ENCODE assay signal across 26 mouse cellular contexts in genomic region chrX:162931467-162931866, GRCm38 (mm10). TPM values are rescaled to one million over a fixed set of nuclear protein-coding genes. Genes with fewer than 3 reads are reported as not detected.
DNase-seq lines count a peak whose midpoint lies in the region; ATAC-seq and TF ChIP-seq lines count a peak whose summit lies in the region.
"Had no signal": no experiment of that assay in that cellular context is flagged by ENCODE, and none has a peak within 500 bp of the region (broad histone marks: within the 10 kb centered on the region; RNA-seq: fewer than 3 reads in every experiment).

No protein-coding gene starts in this region.

- H3K9ac ChIP-seq in liver, adult 2 months (ENCODE audit: low read depth, low read length), result no peak overlapping the region
- no peak overlapping the region for H3K9ac ChIP-seq in liver, postnatal 0 days (replicated peaks)
- H3K9ac ChIP-seq in liver, embryonic 12.5 days, result no peak overlapping the region
- H3K9ac ChIP-seq: embryonic facial prominence, embryonic 13.5 days; embryonic facial prominence, embryonic 15.5 days; forebrain, embryonic 12.5 days had no signal

- no peak overlapping the region for H3K27ac ChIP-seq in liver, adult 2 months (replicated peaks; ENCODE audit: insufficient read depth, low read depth, low read length)
- peak overlapping the region; percentile 67 for H3K27ac ChIP-seq in liver, postnatal 0 days (ENCODE audit: low read depth)
- no peak overlapping the region for H3K27ac ChIP-seq in liver, embryonic 12.5 days
- H3K27ac ChIP-seq: embryonic facial prominence, embryonic 13.5 days; embryonic facial prominence, embryonic 15.5 days; forebrain, embryonic 10.5 days; forebrain, embryonic 12.5 days had no signal

- H3K9me3 ChIP-seq in liver, postnatal 0 days (ENCODE audit: low read length), result no peaks in the 10 kb centered on the region
- H3K9me3 ChIP-seq in liver, embryonic 12.5 days (replicated peaks), result no peaks in the 10 kb centered on the region
- H3K9me3 ChIP-seq: embryonic facial prominence, embryonic 13.5 days; embryonic facial prominence, embryonic 15.5 days; forebrain, embryonic 10.5 days; forebrain, embryonic 12.5 days had no signal

- WGBS in liver, adult 2 months, result 20% methylated on average over 2 of the region's 2 CpGs
- WGBS in liver, postnatal 0 days (ENCODE audit: insufficient replicate concordance), result 63% methylated on average over 2 of the region's 2 CpGs
- WGBS in liver, embryonic 12.5 days (ENCODE audit: insufficient replicate concordance), result 79% methylated on average over 2 of the region's 2 CpGs

- TF ChIP-seq EP300 in liver, postnatal 0 days (IDR thresholded peaks at IDR 0.05; ENCODE audit: low read depth), result peak; percentile 43; the same call in 1 of the 2 replicates

- peaks cover 2% of the 10 kb centered on the region for H3K36me3 ChIP-seq in liver, adult 2 months (ENCODE audit: control insufficient read depth, insufficient read depth, low read length)
- H3K36me3 ChIP-seq in liver, postnatal 0 days (replicated peaks; ENCODE audit: insufficient read depth, low read length), result peaks cover 5% of the 10 kb centered on the region; the same call in 1 of the 2 replicates
- H3K36me3 ChIP-seq in liver, embryonic 12.5 days, result peaks cover 9% of the 10 kb centered on the region

- TF ChIP-seq CTCF in liver, adult 2 months (IDR thresholded peaks at IDR 0.05; ENCODE audit: low read depth, low read length), result no peak
- TF ChIP-seq CTCF in liver, postnatal 0 days (IDR thresholded peaks at IDR 0.05; ENCODE audit: low read depth), result no peak

- H3K79me2 ChIP-seq in liver, adult 2 months (ENCODE audit: control insufficient read depth, insufficient read depth, low read length), result no peaks in the 10 kb centered on the region

- no peaks in the 10 kb centered on the region; the same call in 1 of the 2 replicates for H3K4me1 ChIP-seq in liver, adult 2 months (ENCODE audit: control insufficient read depth, insufficient read depth, low read length)
- H3K4me1 ChIP-seq in liver, postnatal 0 days (ENCODE audit: insufficient read depth), result no peaks in the 10 kb centered on the region
- H3K4me1 ChIP-seq in liver, embryonic 12.5 days, result no peaks in the 10 kb centered on the region
- H3K4me1 ChIP-seq: embryonic facial prominence, embryonic 13.5 days; embryonic facial prominence, embryonic 15.5 days; forebrain, embryonic 10.5 days; forebrain, embryonic 12.5 days had no signal

- no peak overlapping the region for H3K4me3 ChIP-seq in liver, adult 2 months (ENCODE audit: insufficient read depth, low read depth, low read length)
- no peak overlapping the region for H3K4me3 ChIP-seq in liver, postnatal 0 days (ENCODE audit: low read depth, low read length)
- H3K4me3 ChIP-seq in liver, embryonic 12.5 days, result no peak overlapping the region
- H3K4me3 ChIP-seq: embryonic facial prominence, embryonic 13.5 days; embryonic facial prominence, embryonic 15.5 days; erythroblast, embryonic 14.5 days; forebrain, embryonic 10.5 days; forebrain, embryonic 12.5 days had no signal

- no peak for TF ChIP-seq POLR2A in liver, adult 2 months (IDR thresholded peaks at IDR 0.05; ENCODE audit: extremely low read depth, insufficient read depth, low read length)

- no peak overlapping the region for H3K4me2 ChIP-seq in liver, postnatal 0 days (ENCODE audit: low read depth, low read length)
- H3K4me2 ChIP-seq in liver, embryonic 12.5 days, result no peak overlapping the region
- H3K4me2 ChIP-seq: embryonic facial prominence, embryonic 13.5 days; embryonic facial prominence, embryonic 15.5 days; forebrain, embryonic 12.5 days had no signal

- peak; percentile 17 for DNase-seq in liver, adult 2 months (ENCODE audit: extremely low read depth, low read depth, low spot score)
- DNase-seq in liver, result no peak
- DNase-seq in liver, postnatal 0 days, result no peak
- DNase-seq: adrenal gland, adult 2 months; adrenal gland, postnatal 10 days; adrenal gland, postnatal 25 days; cerebellum, adult 11 months; cerebellum, adult 18-20 months; cerebellum, adult 8-10 months; cerebellum, adult 9-11 months; cerebellum, postnatal 14 days; cerebellum, postnatal 36 days; embryo, embryonic 11 days had no signal

- ATAC-seq in liver, postnatal 0 days, result peak; percentile 92
- ATAC-seq in liver, embryonic 12.5 days, result no peak
- ATAC-seq in monocyte, adult 5-6 weeks (replicated peaks; ENCODE audit: insufficient number of reproducible peaks, low FRiP score, low TSS enrichment, poor library complexity, severe bottlenecking), result no peak
- ATAC-seq: forebrain, embryonic 14.5 days; forebrain, embryonic 16.5 days had no signal

- no peaks in the 10 kb centered on the region for H3K27me3 ChIP-seq in liver, adult 2 months (ENCODE audit: control insufficient read depth, insufficient read depth, low read length)
- H3K27me3 ChIP-seq in liver, postnatal 0 days (ENCODE audit: insufficient read depth, low read length), result no peaks in the 10 kb centered on the region
- no peaks in the 10 kb centered on the region for H3K27me3 ChIP-seq in liver, embryonic 12.5 days (replicated peaks)
- H3K27me3 ChIP-seq: embryonic facial prominence, embryonic 13.5 days; embryonic facial prominence, embryonic 15.5 days; forebrain, embryonic 12.5 days had no signal

RNA-seq across cellular contexts. Expression of gene Ctps2, which starts 30.4 kb away (rescaled TPM):
- total RNA-seq in liver, adult 2 months (2014; rRNA removed), result 14.0 and 15.5 TPM in 2 replicates
- 3.8 and 4.2 TPM in 2 replicates for polyA plus RNA-seq in liver, adult 2 months (2012; rRNA removed)
- 49.5 and 54.8 TPM in 2 replicates for polyA plus RNA-seq in liver, postnatal 0 days (2015; fragmentation: Nextera tagmentation; extraction: Ambion mirVana)
- 47.0 and 54.7 TPM in 2 replicates for polyA plus RNA-seq in liver, embryonic 12.5 days (2016; fragmentation: Nextera tagmentation; extraction: Ambion mirVana)
- 94.2 to 133 TPM (median 113 TPM) in 3 replicates for total RNA-seq in monocyte, adult 5-6 weeks (2017)
- polyA plus RNA-seq: erythroblast, embryonic 14.5 days had no signal

RNA-seq across cellular contexts. Expression of gene S100g, which starts 32.9 kb away (rescaled TPM):
- 0.94 and 1.0 TPM in 2 replicates for total RNA-seq in liver, adult 2 months (2014; rRNA removed)
- not detected in 2 replicates for polyA plus RNA-seq in liver, adult 2 months (2012; rRNA removed)
- 10.9 and 12.5 TPM in 2 replicates for polyA plus RNA-seq in liver, postnatal 0 days (2015; fragmentation: Nextera tagmentation; extraction: Ambion mirVana)
- 2.3 and 2.8 TPM in 2 replicates for polyA plus RNA-seq in liver, embryonic 12.5 days (2016; fragmentation: Nextera tagmentation; extraction: Ambion mirVana)
- total RNA-seq in monocyte, adult 5-6 weeks (2017), result not detected in 3 replicates
- total RNA-seq: adrenal gland, adult 2 months; adrenal gland, postnatal 25 days; common myeloid progenitor, adult 5-6 weeks; MEL had no signal
- polyA plus RNA-seq: adrenal gland, adult 2 months; C2C12; embryonic facial prominence, embryonic 11.5 days; erythroblast, embryonic 14.5 days; forebrain, embryonic 10.5 days; forebrain, embryonic 12.5 days; forebrain, embryonic 14.5 days; forebrain, embryonic 16.5 days had no signal

RNA-seq across cellular contexts. Expression of gene Syap1, which starts 43.2 kb away (rescaled TPM):
- total RNA-seq in liver, adult 2 months (2014; rRNA removed), result 33.8 and 43.1 TPM in 2 replicates
- polyA plus RNA-seq in liver, adult 2 months (2012; rRNA removed), result 7.2 and 9.6 TPM in 2 replicates
- polyA plus RNA-seq in liver, postnatal 0 days (2015; fragmentation: Nextera tagmentation; extraction: Ambion mirVana), result 20.5 and 21.5 TPM in 2 replicates
- polyA plus RNA-seq in liver, embryonic 12.5 days (2016; fragmentation: Nextera tagmentation; extraction: Ambion mirVana), result 18.4 and 19.0 TPM in 2 replicates
- total RNA-seq in monocyte, adult 5-6 weeks (2017), result 116 to 144 TPM (median 135 TPM) in 3 replicates
